Mouse (Mus musculus): ENCODE data around the gene Atp6v0c. TPM values are rescaled to one million over a fixed set of nuclear protein-coding genes. Genes with fewer than 3 reads are reported as not detected.

The Atp6v0c gene
- polyA plus RNA-seq, 1 experiment = 377 TPM

GRCm38 (mm10) chr17:24193769-24194168 is 24.3 kb upstream of the Atp6v0c start:
- Histone ChIP-seq H3K79me3 (ENCODE audit: low read depth) (no peaks in the 10 kb centered on the region), H3K79me2 (ENCODE audit: control insufficient read depth, insufficient read depth) (no peaks in the 10 kb centered on the region), H3K4me3 (ENCODE audit: insufficient read depth, poor library complexity, severe bottlenecking) (no peak overlapping the region), H3K27me3 (ENCODE audit: control insufficient read depth, insufficient read depth, insufficient read length) (no peaks in the 10 kb centered on the region), H3ac (ENCODE audit: control insufficient read depth, insufficient read length, low read depth) (no peak overlapping the region), H3K36me3 (ENCODE audit: control insufficient read depth, insufficient read depth) (no peaks in the 10 kb centered on the region)
- TF ChIP-seq MYOG (IDR thresholded peaks at IDR 0.05; ENCODE audit: control insufficient read depth, extremely low read depth, insufficient read length) = no peak
- TF ChIP-seq MAX (IDR thresholded peaks at IDR 0.05) = no peak
- TF ChIP-seq USF1 (IDR thresholded peaks at IDR 0.05; ENCODE audit: low read depth) = no peak
- no peak for TF ChIP-seq FOSL1 (IDR thresholded peaks at IDR 0.05; ENCODE audit: insufficient read depth, low read length, poor library complexity, severe bottlenecking)
- TF ChIP-seq CEBPB (IDR thresholded peaks at IDR 0.05; ENCODE audit: low read depth) = no peak
- TF ChIP-seq CTCF (IDR thresholded peaks at IDR 0.05; ENCODE audit: control insufficient read depth, insufficient read depth, insufficient read length) = no peak
- no peak for TF ChIP-seq MYOD1 (IDR thresholded peaks at IDR 0.05; ENCODE audit: control insufficient read depth, insufficient read length, low read depth)

DNA sequence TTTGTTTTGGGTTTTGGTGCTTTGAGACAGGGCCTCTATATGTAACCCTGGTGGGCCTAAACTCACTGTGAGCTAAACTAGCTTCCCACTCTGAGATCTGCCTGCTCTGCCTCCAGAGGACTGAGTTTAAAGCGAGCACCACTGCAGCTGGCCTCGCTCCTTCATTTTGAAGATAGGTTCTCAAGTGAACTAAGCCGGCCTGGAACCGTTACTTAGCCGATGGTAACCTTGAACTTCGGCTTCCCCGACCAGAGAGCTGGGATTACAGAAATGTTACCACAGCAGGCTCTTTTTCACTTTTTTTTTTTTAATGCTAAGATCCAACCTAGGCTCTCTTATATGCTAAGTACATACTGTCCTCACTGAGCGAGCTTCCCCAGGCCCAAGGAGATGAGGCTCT is 23.8 kb upstream of the Atp6v0c start:
- Histone ChIP-seq H3K36me3 (ENCODE audit: control insufficient read depth, insufficient read depth) (no peaks in the 10 kb centered on the region), H3K27me3 (ENCODE audit: control insufficient read depth, insufficient read depth, insufficient read length) (no peaks in the 10 kb centered on the region), H3K79me2 (ENCODE audit: control insufficient read depth, insufficient read depth) (no peaks in the 10 kb centered on the region), H3ac (ENCODE audit: control insufficient read depth, insufficient read length, low read depth) (no peak overlapping the region), H3K79me3 (ENCODE audit: low read depth) (no peaks in the 10 kb centered on the region), H3K4me3 (ENCODE audit: insufficient read depth, poor library complexity, severe bottlenecking) (no peak overlapping the region)
- TF ChIP-seq CEBPB (IDR thresholded peaks at IDR 0.05; ENCODE audit: low read depth) = no peak
- no peak for TF ChIP-seq MYOG (IDR thresholded peaks at IDR 0.05; ENCODE audit: control insufficient read depth, extremely low read depth, insufficient read length)
- TF ChIP-seq USF1 (IDR thresholded peaks at IDR 0.05; ENCODE audit: low read depth) = no peak
- no peak for TF ChIP-seq CTCF (IDR thresholded peaks at IDR 0.05; ENCODE audit: control insufficient read depth, insufficient read depth, insufficient read length)
- TF ChIP-seq MAX (IDR thresholded peaks at IDR 0.05) = no peak
- no peak for TF ChIP-seq MYOD1 (IDR thresholded peaks at IDR 0.05; ENCODE audit: control insufficient read depth, insufficient read length, low read depth)
- TF ChIP-seq FOSL1 (IDR thresholded peaks at IDR 0.05; ENCODE audit: insufficient read depth, low read length, poor library complexity, severe bottlenecking) = no peak

GRCm38 (mm10) chr17:24192848-24193247 is 23.3 kb upstream of the Atp6v0c start:
- no peaks in the 10 kb centered on the region for H3K36me3 ChIP-seq (ENCODE audit: control insufficient read depth, insufficient read depth)
- H3K4me3 ChIP-seq (ENCODE audit: insufficient read depth, poor library complexity, severe bottlenecking) = no peak overlapping the region
- H3K79me3 ChIP-seq (ENCODE audit: low read depth) = no peaks in the 10 kb centered on the region
- no peaks in the 10 kb centered on the region for H3K79me2 ChIP-seq (ENCODE audit: control insufficient read depth, insufficient read depth)
- H3ac ChIP-seq (ENCODE audit: control insufficient read depth, insufficient read length, low read depth) = no peak overlapping the region
- TF ChIP-seq MYOG (IDR thresholded peaks at IDR 0.05; ENCODE audit: control insufficient read depth, extremely low read depth, insufficient read length) (no peak), USF1 (IDR thresholded peaks at IDR 0.05; ENCODE audit: low read depth) (no peak), FOSL1 (IDR thresholded peaks at IDR 0.05; ENCODE audit: insufficient read depth, low read length, poor library complexity, severe bottlenecking) (no peak), CTCF (IDR thresholded peaks at IDR 0.05; ENCODE audit: control insufficient read depth, insufficient read depth, insufficient read length) (no peak), MYOD1 (IDR thresholded peaks at IDR 0.05; ENCODE audit: control insufficient read depth, insufficient read length, low read depth) (no peak), MAX (IDR thresholded peaks at IDR 0.05) (no peak), CEBPB (IDR thresholded peaks at IDR 0.05; ENCODE audit: low read depth) (no peak)
- H3K27me3 ChIP-seq (ENCODE audit: control insufficient read depth, insufficient read depth, insufficient read length) = no peaks in the 10 kb centered on the region

DNA sequence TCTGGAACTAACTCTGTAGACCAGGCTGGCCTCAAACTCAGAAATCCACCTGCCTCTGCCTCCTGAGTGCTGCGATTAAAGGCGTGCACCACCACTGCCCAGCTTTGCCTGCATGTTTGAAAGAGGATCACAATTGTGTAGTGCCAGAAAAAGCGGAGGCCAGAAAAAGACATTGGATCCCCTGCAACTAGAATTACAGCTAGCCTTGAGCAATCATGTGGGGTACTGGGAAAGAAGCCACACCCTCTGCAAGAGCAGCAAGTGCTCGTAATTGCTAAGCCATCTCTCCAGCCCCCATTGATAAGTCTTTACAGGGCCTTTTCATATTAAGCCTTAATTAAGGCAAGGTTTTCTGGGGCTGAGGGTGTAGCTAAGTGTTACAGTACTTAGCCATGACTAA is 22.0 kb upstream of the Atp6v0c start:
- no peaks in the 10 kb centered on the region for H3K79me2 ChIP-seq (ENCODE audit: control insufficient read depth, insufficient read depth)
- TF ChIP-seq FOSL1 (IDR thresholded peaks at IDR 0.05; ENCODE audit: insufficient read depth, low read length, poor library complexity, severe bottlenecking) (no peak), MAX (IDR thresholded peaks at IDR 0.05) (no peak), MYOG (IDR thresholded peaks at IDR 0.05; ENCODE audit: control insufficient read depth, extremely low read depth, insufficient read length) (no peak), MYOD1 (IDR thresholded peaks at IDR 0.05; ENCODE audit: control insufficient read depth, insufficient read length, low read depth) (no peak), CTCF (IDR thresholded peaks at IDR 0.05; ENCODE audit: control insufficient read depth, insufficient read depth, insufficient read length) (no peak), CEBPB (IDR thresholded peaks at IDR 0.05; ENCODE audit: low read depth) (no peak), USF1 (IDR thresholded peaks at IDR 0.05; ENCODE audit: low read depth) (no peak)
- H3K27me3 ChIP-seq (ENCODE audit: control insufficient read depth, insufficient read depth, insufficient read length) = no peaks in the 10 kb centered on the region
- H3K36me3 ChIP-seq (ENCODE audit: control insufficient read depth, insufficient read depth) = no peaks in the 10 kb centered on the region
- no peaks in the 10 kb centered on the region for H3K79me3 ChIP-seq (ENCODE audit: low read depth)
- H3K4me3 ChIP-seq (ENCODE audit: insufficient read depth, poor library complexity, severe bottlenecking) = no peak overlapping the region
- no peak overlapping the region for H3ac ChIP-seq (ENCODE audit: control insufficient read depth, insufficient read length, low read depth)

DNA sequence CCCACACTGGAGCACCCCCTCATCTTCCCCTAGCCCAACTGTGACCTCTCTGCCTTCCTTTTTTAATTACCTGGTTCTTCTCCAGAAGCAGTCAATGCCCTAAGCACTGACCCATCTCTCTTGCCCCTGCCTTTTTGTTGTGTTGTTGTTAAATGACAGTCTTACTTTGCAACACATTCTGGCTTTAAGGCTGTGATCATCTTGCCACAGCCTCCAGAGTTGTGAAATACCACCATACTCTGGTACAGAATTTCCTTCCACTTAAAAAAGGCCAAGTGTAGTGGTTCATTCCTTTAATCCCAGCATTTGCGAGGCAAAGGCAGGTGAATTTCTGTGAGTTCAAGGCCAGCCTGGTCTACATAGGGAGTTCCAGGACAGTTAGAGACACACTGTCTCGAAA is 21.4 kb upstream of the Atp6v0c start:
- Histone ChIP-seq H3ac (ENCODE audit: control insufficient read depth, insufficient read length, low read depth) (no peak overlapping the region), H3K36me3 (ENCODE audit: control insufficient read depth, insufficient read depth) (no peaks in the 10 kb centered on the region), H3K27me3 (ENCODE audit: control insufficient read depth, insufficient read depth, insufficient read length) (no peaks in the 10 kb centered on the region), H3K79me2 (ENCODE audit: control insufficient read depth, insufficient read depth) (no peaks in the 10 kb centered on the region), H3K4me3 (ENCODE audit: insufficient read depth, poor library complexity, severe bottlenecking) (no peak overlapping the region), H3K79me3 (ENCODE audit: low read depth) (no peaks in the 10 kb centered on the region)
- TF ChIP-seq MYOG (IDR thresholded peaks at IDR 0.05; ENCODE audit: control insufficient read depth, extremely low read depth, insufficient read length) (no peak), MAX (IDR thresholded peaks at IDR 0.05) (no peak), CEBPB (IDR thresholded peaks at IDR 0.05; ENCODE audit: low read depth) (no peak), CTCF (IDR thresholded peaks at IDR 0.05; ENCODE audit: control insufficient read depth, insufficient read depth, insufficient read length) (no peak), MYOD1 (IDR thresholded peaks at IDR 0.05; ENCODE audit: control insufficient read depth, insufficient read length, low read depth) (no peak), USF1 (IDR thresholded peaks at IDR 0.05; ENCODE audit: low read depth) (no peak), FOSL1 (IDR thresholded peaks at IDR 0.05; ENCODE audit: insufficient read depth, low read length, poor library complexity, severe bottlenecking) (no peak)

- Histone ChIP-seq H3K36me3 (ENCODE audit: control insufficient read depth, insufficient read depth) (no peaks in the 10 kb centered on the region), H3K79me3 (ENCODE audit: low read depth) (no peaks in the 10 kb centered on the region), H3K79me2 (ENCODE audit: control insufficient read depth, insufficient read depth) (no peaks in the 10 kb centered on the region), H3K27me3 (ENCODE audit: control insufficient read depth, insufficient read depth, insufficient read length) (no peaks in the 10 kb centered on the region), H3ac (ENCODE audit: control insufficient read depth, insufficient read length, low read depth) (no peak overlapping the region), H3K4me3 (ENCODE audit: insufficient read depth, poor library complexity, severe bottlenecking) (no peak overlapping the region)
- no peak for TF ChIP-seq USF1 (IDR thresholded peaks at IDR 0.05; ENCODE audit: low read depth)
- TF ChIP-seq MYOG (IDR thresholded peaks at IDR 0.05; ENCODE audit: control insufficient read depth, extremely low read depth, insufficient read length) = no peak
- TF ChIP-seq CEBPB (IDR thresholded peaks at IDR 0.05; ENCODE audit: low read depth) = no peak
Measured at GRCm38 (mm10) chr17:24174259-24174658, 4.8 kb upstream of the Atp6v0c start.
